Mouse (Mus musculus) MEL (cell line): ENCODE data around the gene Epb41l1. TPM values are rescaled to one million over a fixed set of nuclear protein-coding genes. Genes with fewer than 3 reads are reported as not detected.

Experiments
- DNase-seq: peaks from one replicate; pipeline ENCODE4 v3.0.0; 2011; ENCODE audit warnings: low read depth, low spot score
- H3K27ac ChIP-seq: 2 replicates; pipeline ENCODE4 v1.5.1; 2012; ENCODE audit warnings: low read depth, mild to moderate bottlenecking, control low read depth, low read length, moderate library complexity; ENCODE audit not compliant: control insufficient read depth
- H3K27me3 ChIP-seq, 2 experiments: fragments of 150-350 bp in 1 of 2; sonication (generic) in 1 of 2; 2 replicates each; pipeline ENCODE4 v1.6.1; 2012; ENCODE audit warnings: low read length in 2 of 2, mild to moderate bottlenecking in 2 of 2, improper control_type of control experiment in 1 of 2, moderate library complexity in 1 of 2; ENCODE audit not compliant: insufficient read depth in 2 of 2, control insufficient read depth in 1 of 2
- H3K36me3 ChIP-seq, 2 experiments: 2 replicates each; pipeline ENCODE4 v1.6.1; 2012 to 2014; ENCODE audit warnings: low read length in 2 of 2, improper control_type of control experiment in 1 of 2, inconsistent platforms in 1 of 2, mild to moderate bottlenecking in 1 of 2; ENCODE audit not compliant: insufficient read depth in 2 of 2, control insufficient read depth in 1 of 2
- H3K4me1 ChIP-seq, 2 experiments: fragments of 150-350 bp in 1 of 2; sonication (generic) in 1 of 2; 2 replicates each; pipeline ENCODE4 v1.6.1; 2012; ENCODE audit warnings: low read length in 2 of 2, improper control_type of control experiment in 1 of 2, mild to moderate bottlenecking in 1 of 2; ENCODE audit not compliant: insufficient read depth in 2 of 2, control insufficient read depth in 1 of 2
- H3K4me3 ChIP-seq, 2 experiments: fragments of 150-350 bp in 1 of 2; sonication (generic) in 1 of 2; 2 replicates each; pipeline ENCODE4 v1.5.1; 2012; ENCODE audit warnings: low read depth in 2 of 2, low read length in 2 of 2, mild to moderate bottlenecking in 2 of 2, moderate library complexity in 2 of 2, control low read depth in 1 of 2, improper control_type of control experiment in 1 of 2; ENCODE audit not compliant: control insufficient read depth in 1 of 2, insufficient read depth in 1 of 2
- H3K79me2 ChIP-seq: 2 replicates; pipeline ENCODE4 v1.6.1; 2012; ENCODE audit warnings: mild to moderate bottlenecking, low read length, moderate library complexity; ENCODE audit not compliant: control insufficient read depth, poor library complexity, insufficient read depth
- H3K9ac ChIP-seq: 2 replicates; pipeline ENCODE4 v1.6.1; 2012; ENCODE audit warnings: low read depth, mild to moderate bottlenecking, control low read depth, low read length, moderate library complexity; ENCODE audit not compliant: control insufficient read depth, poor library complexity, severe bottlenecking
- H3K9me3 ChIP-seq: fragments of 150-350 bp; sonication (generic); replicated peaks from 2 replicates; pipeline ENCODE4 v1.6.1; 2012; ENCODE audit warnings: mild to moderate bottlenecking, low read length, improper control_type of control experiment, moderate library complexity; ENCODE audit not compliant: insufficient read depth
- CHD1 ChIP-seq: IDR thresholded peaks from 2 replicates; pipeline ENCODE4 v1.6.1; 2012; ENCODE audit warnings: low read depth, mild to moderate bottlenecking, inconsistent platforms, low read length, improper control_type of control experiment
- CHD2 ChIP-seq: IDR thresholded peaks from 2 replicates; pipeline ENCODE4 v1.6.1; 2011; ENCODE audit warnings: low read length, improper control_type of control experiment
- E2F4 ChIP-seq: IDR thresholded peaks from 2 replicates; pipeline ENCODE4 v1.6.1; 2011; ENCODE audit warnings: low read depth, low read length, improper control_type of control experiment, borderline replicate concordance
- ELF1 ChIP-seq: IDR thresholded peaks from 2 replicates; pipeline ENCODE4 v1.6.1; 2014; ENCODE audit warnings: low read depth, mild to moderate bottlenecking, inconsistent platforms, low read length, improper control_type of control experiment, moderate library complexity
- EP300 ChIP-seq, 2 experiments: IDR thresholded peaks; 2 replicates each; pipeline ENCODE4 v1.6.1; 2011; ENCODE audit warnings: improper control_type of control experiment in 2 of 2, low read length in 2 of 2, low read depth in 1 of 2, mild to moderate bottlenecking in 1 of 2
- ETS1 ChIP-seq: IDR thresholded peaks from 2 replicates; pipeline ENCODE4 v1.6.1; 2012; ENCODE audit warnings: low read depth, mild to moderate bottlenecking, inconsistent platforms, low read length, improper control_type of control experiment, moderate library complexity
- GABPA ChIP-seq: IDR thresholded peaks from 2 replicates; pipeline ENCODE4 v1.6.1; 2012; ENCODE audit warnings: low read depth, mild to moderate bottlenecking, inconsistent platforms, low read length, improper control_type of control experiment, moderate library complexity
- GATA1 ChIP-seq: IDR thresholded peaks from 2 replicates; pipeline ENCODE4 v1.6.1; 2011; ENCODE audit warnings: low read depth, low read length, improper control_type of control experiment
- KAT2A ChIP-seq: conservative IDR thresholded peaks from 2 replicates; pipeline ENCODE4 v1.6.1; 2012; ENCODE audit warnings: low read depth, low read length, improper control_type of control experiment, inconsistent platforms
- MAFK ChIP-seq: IDR thresholded peaks from 2 replicates; pipeline ENCODE4 v1.6.1; 2011; ENCODE audit warnings: low read depth, mild to moderate bottlenecking, low read length, improper control_type of control experiment, borderline replicate concordance
- MAX ChIP-seq: IDR thresholded peaks from 2 replicates; pipeline ENCODE4 v1.6.1; 2011; ENCODE audit warnings: low read length, improper control_type of control experiment
- MEF2A ChIP-seq: IDR thresholded peaks from 2 replicates; pipeline ENCODE4 v1.6.1; 2014; ENCODE audit warnings: low read depth, mild to moderate bottlenecking, inconsistent platforms, low read length, improper control_type of control experiment; ENCODE audit not compliant: poor library complexity, insufficient replicate concordance, severe bottlenecking; ENCODE audit errors: extremely low read depth
- MXI1 ChIP-seq: IDR thresholded peaks from 2 replicates; pipeline ENCODE4 v1.6.1; 2011; ENCODE audit warnings: mild to moderate bottlenecking, low read depth, low read length, improper control_type of control experiment
- MYB ChIP-seq: IDR thresholded peaks from 2 replicates; pipeline ENCODE4 v1.6.1; 2011; ENCODE audit warnings: mild to moderate bottlenecking, low read depth, low read length, improper control_type of control experiment
- NRF1 ChIP-seq: IDR thresholded peaks from 2 replicates; pipeline ENCODE4 v1.6.1; 2014; ENCODE audit warnings: low read depth, mild to moderate bottlenecking, inconsistent platforms, low read length, improper control_type of control experiment, moderate library complexity; ENCODE audit not compliant: poor library complexity, insufficient read depth, severe bottlenecking
- POLR2A ChIP-seq, 2 experiments: IDR thresholded peaks; 2 replicates each; pipeline ENCODE4 v1.6.1; 2011 to 2012; ENCODE audit warnings: low read length in 2 of 2, mild to moderate bottlenecking in 2 of 2, control low read depth in 1 of 2, improper control_type of control experiment in 1 of 2, low read depth in 1 of 2, moderate library complexity in 1 of 2; ENCODE audit not compliant: control insufficient read depth in 1 of 2, insufficient read depth in 1 of 2, poor library complexity in 1 of 2
- POLR2AphosphoS2 ChIP-seq: IDR thresholded peaks from 2 replicates; pipeline ENCODE4 v1.6.1; 2011; ENCODE audit warnings: low read length, improper control_type of control experiment
- POLR2AphosphoS5 ChIP-seq: IDR thresholded peaks from 2 replicates; pipeline ENCODE4 v1.6.1; 2012; ENCODE audit warnings: low read depth, borderline replicate concordance, mild to moderate bottlenecking, inconsistent platforms, low read length, moderate library complexity, mixed read lengths
- RAD21 ChIP-seq: IDR thresholded peaks from 2 replicates; pipeline ENCODE4 v1.6.1; 2011; ENCODE audit warnings: mild to moderate bottlenecking, low read depth, low read length, improper control_type of control experiment
- SIN3A ChIP-seq: IDR thresholded peaks from 2 replicates; pipeline ENCODE4 v1.6.1; 2012; ENCODE audit warnings: low read length, improper control_type of control experiment, inconsistent platforms
- SMC3 ChIP-seq: IDR thresholded peaks from 2 replicates; pipeline ENCODE4 v1.6.1; 2011; ENCODE audit warnings: low read depth, low read length, improper control_type of control experiment
- TAL1 ChIP-seq: IDR thresholded peaks from 2 replicates; pipeline ENCODE4 v1.6.1; 2012; ENCODE audit warnings: mild to moderate bottlenecking, inconsistent platforms, low read length, moderate library complexity, mixed read lengths
- TCF12 ChIP-seq: IDR thresholded peaks from 2 replicates; pipeline ENCODE4 v1.6.1; 2014; ENCODE audit warnings: low read depth, mild to moderate bottlenecking, inconsistent platforms, low read length, improper control_type of control experiment, moderate library complexity
- USF1 ChIP-seq: IDR thresholded peaks from 2 replicates; pipeline ENCODE4 v1.6.1; 2014; ENCODE audit warnings: low read depth, mild to moderate bottlenecking, inconsistent platforms, low read length, improper control_type of control experiment, moderate library complexity
- USF2 ChIP-seq, 2 experiments: IDR thresholded peaks; 2 replicates each; pipeline ENCODE4 v1.6.1; 2011 to 2012; ENCODE audit warnings: improper control_type of control experiment in 2 of 2, low read length in 2 of 2, borderline replicate concordance in 1 of 2, inconsistent platforms in 1 of 2, low read depth in 1 of 2, mild to moderate bottlenecking in 1 of 2; ENCODE audit not compliant: insufficient read depth in 1 of 2
- ZMIZ1 ChIP-seq: IDR thresholded peaks from 2 replicates; pipeline ENCODE4 v1.6.1; 2012; ENCODE audit warnings: low read depth, mild to moderate bottlenecking, inconsistent platforms, low read length, improper control_type of control experiment, moderate library complexity
- polyA plus RNA-seq, 2 experiments: library from polyadenylated mRNA; stranded (reverse) in 1 of 2; unstranded in 1 of 2; fragments of >175 nt in 1 of 2; fragments of >200 nt in 1 of 2; gene quantifications; 2 replicates each; pipeline versions ENCODE4 v1.2.1 to v1.2.4; 2012; ENCODE audit warnings: low replicate concordance in 2 of 2, low read depth in 1 of 2; ENCODE audit not compliant: insufficient read length in 2 of 2, insufficient read depth in 1 of 2, missing spikeins in 1 of 2
- total RNA-seq: library from RNA; depleted of rRNA; stranded (reverse); fragments of 300-350 nt; gene quantifications from 2 replicates; pipeline ENCODE4 v1.2.3, GENCODE M21; 2012

Gene Epb41l1
- total and polyA plus RNA-seq, 3 experiments: 1.5 to 7.3 TPM; not detected in 1

GRCm38 (mm10) chr2:156422631-156423030, 1.9 kb downstream of the Epb41l1 start:
- DNase-seq: no peak
- no peaks in the 10 kb centered on the region for H3K79me2 ChIP-seq
- H3K9ac ChIP-seq: no peak overlapping the region
- H3K36me3 ChIP-seq: no peaks in the 10 kb centered on the region
- no peak overlapping the region for H3K4me3 ChIP-seq
- peaks cover 5 to 6% of the 10 kb centered on the region in 2 experiments; a peak in 2 of 4 replicates for H3K27me3 ChIP-seq
- TF ChIP-seq SIN3A: no peak
- TF ChIP-seq MAFK: no peak
- TF ChIP-seq CHD2: no peak
- TF ChIP-seq MYB: no peak
- no peak for TF ChIP-seq EP300 (IDR thresholded peaks at IDR 0.05; ENCODE audit: low read depth in 1 of 2, low read length in 2 of 2)
- no peak for TF ChIP-seq MXI1
- TF ChIP-seq TAL1: no peak
- TF ChIP-seq MAX: no peak
- no peak for TF ChIP-seq USF1
- TF ChIP-seq NRF1: no peak
- no peak for TF ChIP-seq POLR2AphosphoS5
- TF ChIP-seq ETS1: no peak
- TF ChIP-seq KAT2A: no peak
- TF ChIP-seq USF2 (IDR thresholded peaks at IDR 0.05; ENCODE audit: borderline replicate concordance in 1 of 2, insufficient read depth in 1 of 2, low read depth in 1 of 2, low read length in 2 of 2): no peak
- no peak for TF ChIP-seq GABPA
- no peak for TF ChIP-seq ELF1
- TF ChIP-seq SMC3: no peak
- no peak for TF ChIP-seq TCF12
- no peak for TF ChIP-seq POLR2AphosphoS2
- no peak for TF ChIP-seq CHD1
- peaks cover 0 to 16% of the 10 kb centered on the region in 2 experiments; a peak in 3 of 4 replicates for H3K4me1 ChIP-seq
- no peaks in the 10 kb centered on the region for H3K9me3 ChIP-seq
- H3K27ac ChIP-seq: no peak overlapping the region

- Histone ChIP-seq H3K27ac (no peak overlapping the region), H3K4me1 (peaks cover 0 to 6% of the 10 kb centered on the region in 2 experiments; a peak in 2 of 4 replicates), H3K36me3 (no peaks in the 10 kb centered on the region), H3K27me3 (peaks cover 5 to 6% of the 10 kb centered on the region in 2 experiments; a peak in 2 of 4 replicates), H3K79me2 (no peaks in the 10 kb centered on the region), H3K9me3 (no peaks in the 10 kb centered on the region), H3K4me3 (no peak overlapping the region), H3K9ac (no peak overlapping the region)
- no peak for DNase-seq
- TF ChIP-seq GATA1 (no peak), RAD21 (no peak), USF2 (IDR thresholded peaks at IDR 0.05; ENCODE audit: borderline replicate concordance in 1 of 2, insufficient read depth in 1 of 2, low read depth in 1 of 2, low read length in 2 of 2) (no peak), MXI1 (no peak), MEF2A (no peak), ZMIZ1 (no peak), E2F4 (no peak), POLR2A (IDR thresholded peaks at IDR 0.05; ENCODE audit: control insufficient read depth in 1 of 2, insufficient read depth in 1 of 2, low read depth in 1 of 2, low read length in 2 of 2, poor library complexity in 1 of 2) (no peak), NRF1 (no peak)
Measured at GRCm38 (mm10) chr2:156423672-156424071, 3.0 kb downstream of the Epb41l1 start.
